In the genomic region with DNA sequence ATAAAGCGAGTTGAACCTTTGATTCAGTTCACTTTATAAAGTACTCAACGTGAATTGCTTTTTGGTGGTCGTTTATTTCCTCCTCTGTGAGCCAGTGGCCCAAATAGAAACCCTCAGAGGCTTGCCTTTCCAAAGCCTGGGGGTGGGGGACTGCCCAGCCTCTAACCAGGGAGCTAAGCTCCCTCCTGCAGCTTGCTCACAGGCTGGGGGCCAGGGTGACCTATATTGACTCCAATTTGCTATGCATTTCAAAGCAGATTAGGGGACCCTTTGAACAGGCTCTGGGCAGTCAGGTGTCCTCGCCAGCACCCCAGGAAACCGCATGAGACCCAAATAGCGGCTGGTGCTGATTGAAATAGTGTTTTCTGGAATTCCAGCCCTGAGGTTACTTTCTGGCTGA, we compare ENCODE assay signal across 20 mouse cellular contexts.
DNase-seq lines count a peak whose midpoint lies in the region; ATAC-seq lines count a peak whose summit lies in the region.
"Had no signal": no experiment of that assay in that cellular context is flagged by ENCODE, and none has a peak within 500 bp of the region (broad histone marks: within the 10 kb centered on the region; RNA-seq: fewer than 3 reads in every experiment).

No protein-coding gene starts in this region.

- no peak overlapping the region for H3K27ac ChIP-seq in embryonic facial prominence, embryonic 11.5 days (replicated peaks; ENCODE audit: low read depth, low read length)
- no peak overlapping the region for H3K27ac ChIP-seq in embryonic facial prominence, embryonic 10.5 days (replicated peaks)
- peak overlapping the region; percentile 17 for H3K27ac ChIP-seq in liver, embryonic 16.5 days (ENCODE audit: low read length)
- no peak overlapping the region for H3K27ac ChIP-seq in liver, embryonic 12.5 days
- H3K27ac ChIP-seq in limb, embryonic 10.5 days = peak overlapping the region; percentile 31; the same call in 1 of the 2 replicates
- no peak overlapping the region for H3K27ac ChIP-seq in kidney, embryonic 14.5 days (ENCODE audit: low read depth, low read length)
- H3K27ac ChIP-seq: forebrain, embryonic 15.5 days; heart, embryonic 10.5 days; hindbrain, embryonic 15.5 days had no signal

- DNase-seq in embryonic facial prominence, embryonic 11.5 days (ENCODE audit: low spot score) = peak; percentile 21
- no peak for DNase-seq in embryonic facial prominence, embryonic 10.5 days (ENCODE audit: low spot score)
- DNase-seq in Muller cell, postnatal 12 days (ENCODE audit: inconsistent ontology term) = peak; percentile 3
- DNase-seq in limb, embryonic 10.5 days (ENCODE audit: low spot score) = no peak
- no peak for DNase-seq in right cerebral cortex, postnatal 10 days (ENCODE audit: low spot score in 2 of 2)
- DNase-seq: B cell, adult 2 months; cerebellum, adult 18-20 months; cerebellum, adult 9-11 months; cerebellum, postnatal 36 days; gastrocnemius, postnatal 36 days; heart, adult 18-20 months; heart, postnatal 10 days had no signal

- no peak overlapping the region for H3K4me2 ChIP-seq in embryonic facial prominence, embryonic 11.5 days (ENCODE audit: low read depth, low read length)
- no peak overlapping the region for H3K4me2 ChIP-seq in liver, embryonic 16.5 days (ENCODE audit: low read depth, low read length)
- no peak overlapping the region for H3K4me2 ChIP-seq in liver, embryonic 12.5 days
- no peak overlapping the region for H3K4me2 ChIP-seq in kidney, embryonic 14.5 days (replicated peaks; ENCODE audit: low read depth, low read length)
- H3K4me2 ChIP-seq: forebrain, embryonic 15.5 days; hindbrain, embryonic 15.5 days had no signal

- H3K4me1 ChIP-seq in embryonic facial prominence, embryonic 11.5 days (ENCODE audit: control insufficient read depth, insufficient read depth, low read length) = peaks cover 5% of the 10 kb centered on the region
- H3K4me1 ChIP-seq in embryonic facial prominence, embryonic 10.5 days = peaks cover 28% of the 10 kb centered on the region
- H3K4me1 ChIP-seq in liver, embryonic 16.5 days (ENCODE audit: control insufficient read depth, low read depth, low read length) = no peaks in the 10 kb centered on the region
- peaks cover 9% of the 10 kb centered on the region; the same call in 1 of the 2 replicates for H3K4me1 ChIP-seq in liver, embryonic 12.5 days
- peaks cover 24% of the 10 kb centered on the region for H3K4me1 ChIP-seq in limb, embryonic 10.5 days
- no peaks in the 10 kb centered on the region for H3K4me1 ChIP-seq in kidney, embryonic 14.5 days (ENCODE audit: control insufficient read depth, insufficient read depth, low read length)
- H3K4me1 ChIP-seq: forebrain, embryonic 15.5 days had no signal

- H3K4me3 ChIP-seq in embryonic facial prominence, embryonic 11.5 days (ENCODE audit: low read depth, low read length) = no peak overlapping the region
- H3K4me3 ChIP-seq in embryonic facial prominence, embryonic 10.5 days = no peak overlapping the region
- no peak overlapping the region for H3K4me3 ChIP-seq in liver, embryonic 16.5 days (ENCODE audit: low read depth, low read length)
- H3K4me3 ChIP-seq in liver, embryonic 12.5 days = no peak overlapping the region
- H3K4me3 ChIP-seq in limb, embryonic 10.5 days = no peak overlapping the region
- H3K4me3 ChIP-seq in kidney, embryonic 14.5 days (ENCODE audit: low read length) = no peak overlapping the region
- H3K4me3 ChIP-seq: forebrain, embryonic 15.5 days; heart, embryonic 10.5 days; hindbrain, embryonic 15.5 days had no signal

- no peaks in the 10 kb centered on the region for H3K27me3 ChIP-seq in embryonic facial prominence, embryonic 11.5 days (ENCODE audit: control insufficient read depth, insufficient read depth, low read length)
- H3K27me3 ChIP-seq in embryonic facial prominence, embryonic 10.5 days (replicated peaks; ENCODE audit: low read depth, poor library complexity, severe bottlenecking) = no peaks in the 10 kb centered on the region
- no peaks in the 10 kb centered on the region for H3K27me3 ChIP-seq in liver, embryonic 16.5 days (ENCODE audit: control insufficient read depth, insufficient read depth, low read depth, low read length)
- no peaks in the 10 kb centered on the region for H3K27me3 ChIP-seq in liver, embryonic 12.5 days (replicated peaks)
- no peaks in the 10 kb centered on the region for H3K27me3 ChIP-seq in limb, embryonic 10.5 days (ENCODE audit: low read depth, poor library complexity, severe bottlenecking)
- no peaks in the 10 kb centered on the region for H3K27me3 ChIP-seq in kidney, embryonic 14.5 days (ENCODE audit: control insufficient read depth, insufficient read depth, low read length)
- H3K27me3 ChIP-seq: forebrain, embryonic 15.5 days; hindbrain, embryonic 15.5 days had no signal

- H3K9ac ChIP-seq in embryonic facial prominence, embryonic 11.5 days (replicated peaks; ENCODE audit: low read length) = no peak overlapping the region
- H3K9ac ChIP-seq in liver, embryonic 16.5 days (ENCODE audit: low read depth, low read length) = no peak overlapping the region
- H3K9ac ChIP-seq in liver, embryonic 12.5 days = no peak overlapping the region
- no peak overlapping the region for H3K9ac ChIP-seq in kidney, embryonic 14.5 days (ENCODE audit: low read depth, low read length)
- H3K9ac ChIP-seq: forebrain, embryonic 15.5 days; hindbrain, embryonic 15.5 days had no signal

- no peak for ATAC-seq in embryonic facial prominence, embryonic 11.5 days (replicated peaks; ENCODE audit: insufficient number of reproducible peaks, low FRiP score, low TSS enrichment, low read depth)
- no peak for ATAC-seq in liver, embryonic 16.5 days (ENCODE audit: low read depth)
- no peak for ATAC-seq in liver, embryonic 12.5 days
- no peak for ATAC-seq in kidney, embryonic 14.5 days (ENCODE audit: low FRiP score, low TSS enrichment)
- ATAC-seq: CD4-positive, CD25-positive, alpha-beta regulatory T cell, adult 4 months; forebrain, embryonic 15.5 days had no signal

- no peaks in the 10 kb centered on the region for H3K9me3 ChIP-seq in embryonic facial prominence, embryonic 11.5 days (replicated peaks; ENCODE audit: control insufficient read depth, low read length)
- H3K9me3 ChIP-seq in embryonic facial prominence, embryonic 10.5 days = peaks cover 4% of the 10 kb centered on the region; the same call in 1 of the 2 replicates
- no peaks in the 10 kb centered on the region for H3K9me3 ChIP-seq in liver, embryonic 16.5 days (replicated peaks; ENCODE audit: control insufficient read depth, low read length)
- 0 out of 2 replicates have a peak, but pooled peaks cover 6% of the 10 kb centered on the region for H3K9me3 ChIP-seq in liver, embryonic 12.5 days (replicated peaks)
- H3K9me3 ChIP-seq in limb, embryonic 10.5 days (replicated peaks) = no peaks in the 10 kb centered on the region
- no peaks in the 10 kb centered on the region for H3K9me3 ChIP-seq in kidney, embryonic 14.5 days (ENCODE audit: control insufficient read depth, low read length)
- H3K9me3 ChIP-seq: forebrain, embryonic 15.5 days; heart, embryonic 10.5 days; hindbrain, embryonic 15.5 days had no signal

- no peaks in the 10 kb centered on the region for H3K36me3 ChIP-seq in embryonic facial prominence, embryonic 11.5 days (replicated peaks; ENCODE audit: control insufficient read depth, insufficient read depth, low read depth, low read length)
- H3K36me3 ChIP-seq in embryonic facial prominence, embryonic 10.5 days (replicated peaks) = no peaks in the 10 kb centered on the region
- H3K36me3 ChIP-seq in liver, embryonic 16.5 days (ENCODE audit: control insufficient read depth, insufficient read depth) = no peaks in the 10 kb centered on the region
- no peaks in the 10 kb centered on the region for H3K36me3 ChIP-seq in liver, embryonic 12.5 days
- no peaks in the 10 kb centered on the region for H3K36me3 ChIP-seq in limb, embryonic 10.5 days
- H3K36me3 ChIP-seq in kidney, embryonic 14.5 days (ENCODE audit: control insufficient read depth, insufficient read depth, low read length) = no peaks in the 10 kb centered on the region
- H3K36me3 ChIP-seq: forebrain, embryonic 15.5 days; G1E; heart, embryonic 10.5 days; hindbrain, embryonic 15.5 days had no signal

- 9% methylated on average over 6 of the region's 6 CpGs for WGBS in embryonic facial prominence, embryonic 11.5 days
- 13% methylated on average over 6 of the region's 6 CpGs for WGBS in embryonic facial prominence, embryonic 10.5 days
- 43% methylated on average over 6 of the region's 6 CpGs for WGBS in liver, embryonic 16.5 days (ENCODE audit: insufficient replicate concordance)
- 42% methylated on average over 6 of the region's 6 CpGs for WGBS in liver, embryonic 12.5 days (ENCODE audit: insufficient replicate concordance)
- WGBS in limb, embryonic 10.5 days = 16% methylated on average over 6 of the region's 6 CpGs
- WGBS in kidney, embryonic 14.5 days = 38% methylated on average over 6 of the region's 6 CpGs

Comparison
In these comparisons a context has a peak if more than half of its experiments do, and no peak if none do; other contexts are left out.
1. DNase-seq: peak in embryonic facial prominence, embryonic 11.5 days (single experiment) and Muller cell, postnatal 12 days (single experiment); none in embryonic facial prominence, embryonic 10.5 days (single experiment), limb, embryonic 10.5 days (single experiment) and right cerebral cortex, postnatal 10 days (0 of 2).
2. H3K27ac ChIP-seq: peak in liver, embryonic 16.5 days (single experiment) and limb, embryonic 10.5 days (single experiment); none in embryonic facial prominence, embryonic 11.5 days (single experiment), embryonic facial prominence, embryonic 10.5 days (single experiment), liver, embryonic 12.5 days (single experiment) and kidney, embryonic 14.5 days (single experiment).